Mouse (Mus musculus): ENCODE data around the gene Galntl6. TPM values are rescaled to one million over a fixed set of nuclear protein-coding genes. Genes with fewer than 3 reads are reported as not detected.

The Galntl6 gene
- polyA plus RNA-seq, 1 experiment from 2014 or later, result 0.20 TPM

- peak; percentile 30; the same call in 1 of the 2 replicates for TF ChIP-seq CTCF (IDR thresholded peaks at IDR 0.05; ENCODE audit: low read depth)
- ATAC-seq, result no peak
- no peak overlapping the region for H3K9ac ChIP-seq (ENCODE audit: low read depth, low read length)
- H3K4me2 ChIP-seq (replicated peaks; ENCODE audit: low read depth), result no peak overlapping the region
- H3K27me3 ChIP-seq (replicated peaks; ENCODE audit: control insufficient read depth, insufficient read depth, low read length), result no peaks in the 10 kb centered on the region
- WGBS, result 37% methylated on average over 3 of the region's 4 CpGs
- H3K4me1 ChIP-seq (replicated peaks; ENCODE audit: control insufficient read depth, insufficient read depth, low read length), result no peaks in the 10 kb centered on the region
- no peak overlapping the region for H3K4me3 ChIP-seq (ENCODE audit: low read depth, low read length)
- H3K36me3 ChIP-seq (ENCODE audit: control insufficient read depth, insufficient read depth), result no peaks in the 10 kb centered on the region
- H3K9me3 ChIP-seq (ENCODE audit: control insufficient read depth), result no peaks in the 10 kb centered on the region
- no peak overlapping the region for H3K27ac ChIP-seq (ENCODE audit: low read depth, low read length)
Observed at GRCm38 (mm10) chr8:57793455-57793854, 1119.0 kb downstream of the Galntl6 start.

- H3K27ac ChIP-seq (ENCODE audit: low read depth, low read length), result no peak overlapping the region
- TF ChIP-seq CTCF (IDR thresholded peaks at IDR 0.05; ENCODE audit: low read depth), result no peak
- no peak overlapping the region for H3K4me3 ChIP-seq (ENCODE audit: low read depth, low read length)
- no peaks in the 10 kb centered on the region for H3K27me3 ChIP-seq (replicated peaks; ENCODE audit: control insufficient read depth, insufficient read depth, low read length)
- H3K4me2 ChIP-seq (replicated peaks; ENCODE audit: low read depth), result no peak overlapping the region
- no peaks in the 10 kb centered on the region for H3K9me3 ChIP-seq (ENCODE audit: control insufficient read depth)
- H3K9ac ChIP-seq (ENCODE audit: low read depth, low read length), result no peak overlapping the region
- H3K36me3 ChIP-seq (ENCODE audit: control insufficient read depth, insufficient read depth), result no peaks in the 10 kb centered on the region
- H3K4me1 ChIP-seq (replicated peaks; ENCODE audit: control insufficient read depth, insufficient read depth, low read length), result no peaks in the 10 kb centered on the region
- ATAC-seq, result no peak
- WGBS, result 85% methylated on average over 7 of the region's 7 CpGs
Observed at GRCm38 (mm10) chr8:57792246-57792645, 1120.2 kb downstream of the Galntl6 start.

GRCm38 (mm10) chr8:57791309-57791721 lies 1121.1 kb downstream of the Galntl6 start:
- Histone ChIP-seq H3K27ac (ENCODE audit: low read depth, low read length) (no peak overlapping the region), H3K4me2 (replicated peaks; ENCODE audit: low read depth) (no peak overlapping the region), H3K27me3 (replicated peaks; ENCODE audit: control insufficient read depth, insufficient read depth, low read length) (no peaks in the 10 kb centered on the region), H3K36me3 (ENCODE audit: control insufficient read depth, insufficient read depth) (no peaks in the 10 kb centered on the region), H3K9ac (ENCODE audit: low read depth, low read length) (no peak overlapping the region), H3K4me3 (ENCODE audit: low read depth, low read length) (no peak overlapping the region), H3K4me1 (replicated peaks; ENCODE audit: control insufficient read depth, insufficient read depth, low read length) (no peaks in the 10 kb centered on the region), H3K9me3 (ENCODE audit: control insufficient read depth) (no peaks in the 10 kb centered on the region)
- TF ChIP-seq CTCF (IDR thresholded peaks at IDR 0.05; ENCODE audit: low read depth), result peak; percentile 81
- WGBS, result 29% methylated on average over 5 of the region's 5 CpGs
- peak; percentile 49; the same call in 1 of the 2 replicates for ATAC-seq

- WGBS, result 70% methylated on average over 7 of the region's 7 CpGs
- Histone ChIP-seq H3K4me2 (replicated peaks; ENCODE audit: low read depth) (no peak overlapping the region), H3K36me3 (ENCODE audit: control insufficient read depth, insufficient read depth) (no peaks in the 10 kb centered on the region), H3K27ac (ENCODE audit: low read depth, low read length) (no peak overlapping the region), H3K9me3 (ENCODE audit: control insufficient read depth) (no peaks in the 10 kb centered on the region), H3K27me3 (replicated peaks; ENCODE audit: control insufficient read depth, insufficient read depth, low read length) (no peaks in the 10 kb centered on the region), H3K4me1 (replicated peaks; ENCODE audit: control insufficient read depth, insufficient read depth, low read length) (0 out of 2 replicates have a peak, but pooled peaks cover 2% of the 10 kb centered on the region), H3K4me3 (ENCODE audit: low read depth, low read length) (no peak overlapping the region), H3K9ac (ENCODE audit: low read depth, low read length) (no peak overlapping the region)
- ATAC-seq, result no peak
- TF ChIP-seq CTCF (IDR thresholded peaks at IDR 0.05; ENCODE audit: low read depth), result no peak
Observed at GRCm38 (mm10) chr8:57779551-57779950, 1132.9 kb downstream of the Galntl6 start.

- H3K4me1 ChIP-seq (replicated peaks; ENCODE audit: control insufficient read depth, insufficient read depth, low read length), result 0 out of 2 replicates have a peak, but pooled peaks cover 2% of the 10 kb centered on the region
- WGBS, result 32% methylated on average over 7 of the region's 7 CpGs
- no peaks in the 10 kb centered on the region for H3K9me3 ChIP-seq (ENCODE audit: control insufficient read depth)
- H3K4me3 ChIP-seq (ENCODE audit: low read depth, low read length), result no peak overlapping the region
- no peak overlapping the region for H3K4me2 ChIP-seq (replicated peaks; ENCODE audit: low read depth)
- no peak overlapping the region for H3K9ac ChIP-seq (ENCODE audit: low read depth, low read length)
- H3K27me3 ChIP-seq (replicated peaks; ENCODE audit: control insufficient read depth, insufficient read depth, low read length), result no peaks in the 10 kb centered on the region
- 0 out of 2 replicates have a peak overlapping the region, but pooled peaks have one; percentile 8 for H3K27ac ChIP-seq (ENCODE audit: low read depth, low read length)
- TF ChIP-seq CTCF (IDR thresholded peaks at IDR 0.05; ENCODE audit: low read depth), result no peak
- H3K36me3 ChIP-seq (ENCODE audit: control insufficient read depth, insufficient read depth), result no peaks in the 10 kb centered on the region
- peak; percentile 64 for ATAC-seq
Observed at GRCm38 (mm10) chr8:57777988-57778721, 1134.3 kb downstream of the Galntl6 start.

- Histone ChIP-seq H3K4me3 (ENCODE audit: low read depth, low read length) (no peak overlapping the region), H3K36me3 (ENCODE audit: control insufficient read depth, insufficient read depth) (no peaks in the 10 kb centered on the region), H3K27ac (ENCODE audit: low read depth, low read length) (peak overlapping the region; percentile 15; the same call in 1 of the 2 replicates), H3K27me3 (replicated peaks; ENCODE audit: control insufficient read depth, insufficient read depth, low read length) (no peaks in the 10 kb centered on the region), H3K9me3 (ENCODE audit: control insufficient read depth) (no peaks in the 10 kb centered on the region), H3K4me2 (replicated peaks; ENCODE audit: low read depth) (no peak overlapping the region), H3K9ac (ENCODE audit: low read depth, low read length) (no peak overlapping the region), H3K4me1 (replicated peaks; ENCODE audit: control insufficient read depth, insufficient read depth, low read length) (0 out of 2 replicates have a peak, but pooled peaks cover 2% of the 10 kb centered on the region)
- peak; percentile 47; the same call in 1 of the 2 replicates for ATAC-seq
- WGBS, result 40% methylated on average over 7 of the region's 7 CpGs
- TF ChIP-seq CTCF (IDR thresholded peaks at IDR 0.05; ENCODE audit: low read depth), result no peak
Observed at GRCm38 (mm10) chr8:57776723-57777122, 1135.7 kb downstream of the Galntl6 start.
